In genomic region chr8:117988781-117989180, GRCm38 (mm10) we compare ENCODE assay signal across 18 mouse cellular contexts.
DNase-seq lines count a peak whose midpoint lies in the region; ATAC-seq and TF ChIP-seq lines count a peak whose summit lies in the region.
"Had no signal": no experiment of that assay in that cellular context is flagged by ENCODE, and none has a peak within 500 bp of the region (broad histone marks: within the 10 kb centered on the region; RNA-seq: fewer than 3 reads in every experiment).

No protein-coding gene starts in this region.

- TF ChIP-seq CTCF in hindbrain, postnatal 0 days (IDR thresholded peaks at IDR 0.05; ENCODE audit: low read depth): no peak
- no peak for TF ChIP-seq CTCF in midbrain, postnatal 0 days (IDR thresholded peaks at IDR 0.05)
- TF ChIP-seq CTCF in forebrain, postnatal 0 days (IDR thresholded peaks at IDR 0.05; ENCODE audit: low read depth): no peak

- DNase-seq in hindbrain, postnatal 0 days (ENCODE audit: low spot score): peak; percentile 64
- no peak for DNase-seq in hindbrain, embryonic 14.5 days (ENCODE audit: low spot score)
- peak; percentile 66 for DNase-seq in midbrain, postnatal 0 days (ENCODE audit: low spot score)
- no peak for DNase-seq in midbrain, embryonic 11.5 days (ENCODE audit: low spot score, missing footprints)
- DNase-seq in forebrain, postnatal 0 days: peak; percentile 67
- DNase-seq in ovary, postnatal 36 days (ENCODE audit: low spot score): no peak
- DNase-seq: adrenal gland, postnatal 36 days; cerebellum, adult 11-12 months; gastrocnemius, adult 2 months; heart, postnatal 4 days; liver, embryonic 13.5 days; thymus, adult 18-20 months had no signal

- no peaks in the 10 kb centered on the region for H3K36me3 ChIP-seq in hindbrain, postnatal 0 days (ENCODE audit: insufficient read depth, low read length)
- H3K36me3 ChIP-seq in hindbrain, embryonic 14.5 days (replicated peaks; ENCODE audit: control insufficient read depth, insufficient read depth): no peaks in the 10 kb centered on the region
- no peaks in the 10 kb centered on the region for H3K36me3 ChIP-seq in midbrain, postnatal 0 days (ENCODE audit: insufficient read depth, low read length)
- H3K36me3 ChIP-seq in midbrain, embryonic 11.5 days (ENCODE audit: control insufficient read depth, insufficient read depth, low read length): no peaks in the 10 kb centered on the region
- H3K36me3 ChIP-seq in forebrain, postnatal 0 days (ENCODE audit: insufficient read depth): no peaks in the 10 kb centered on the region
- H3K36me3 ChIP-seq in neural tube, embryonic 13.5 days: no peaks in the 10 kb centered on the region
- H3K36me3 ChIP-seq: heart, embryonic 12.5 days; limb, embryonic 10.5 days; liver, embryonic 13.5 days; midbrain, embryonic 13.5 days had no signal

- no peaks in the 10 kb centered on the region for H3K4me1 ChIP-seq in hindbrain, postnatal 0 days (ENCODE audit: insufficient read depth, low read length)
- no peaks in the 10 kb centered on the region for H3K4me1 ChIP-seq in hindbrain, embryonic 14.5 days (replicated peaks; ENCODE audit: control insufficient read depth, insufficient read depth, low read length)
- H3K4me1 ChIP-seq in midbrain, postnatal 0 days (ENCODE audit: insufficient read depth, low read length): no peaks in the 10 kb centered on the region
- no peaks in the 10 kb centered on the region for H3K4me1 ChIP-seq in midbrain, embryonic 11.5 days (ENCODE audit: control insufficient read depth, insufficient read depth, low read length)
- H3K4me1 ChIP-seq in forebrain, postnatal 0 days (ENCODE audit: insufficient read depth): no peaks in the 10 kb centered on the region
- H3K4me1 ChIP-seq in neural tube, embryonic 13.5 days (replicated peaks): no peaks in the 10 kb centered on the region
- H3K4me1 ChIP-seq: heart, embryonic 12.5 days; liver, embryonic 13.5 days; midbrain, embryonic 13.5 days had no signal

- H3K27me3 ChIP-seq in hindbrain, postnatal 0 days (ENCODE audit: insufficient read depth, low read length): no peaks in the 10 kb centered on the region
- H3K27me3 ChIP-seq in hindbrain, embryonic 14.5 days (ENCODE audit: control insufficient read depth, insufficient read depth, low read length): no peaks in the 10 kb centered on the region
- no peaks in the 10 kb centered on the region for H3K27me3 ChIP-seq in midbrain, postnatal 0 days (ENCODE audit: insufficient read depth, low read length)
- H3K27me3 ChIP-seq in midbrain, embryonic 11.5 days (ENCODE audit: control insufficient read depth, insufficient read depth, low read length): no peaks in the 10 kb centered on the region
- no peaks in the 10 kb centered on the region for H3K27me3 ChIP-seq in forebrain, postnatal 0 days (ENCODE audit: insufficient read depth, low read length)
- no peaks in the 10 kb centered on the region for H3K27me3 ChIP-seq in neural tube, embryonic 13.5 days
- H3K27me3 ChIP-seq: heart, embryonic 12.5 days; liver, embryonic 13.5 days; midbrain, embryonic 13.5 days had no signal

- H3K9me3 ChIP-seq in hindbrain, postnatal 0 days (ENCODE audit: low read length): no peaks in the 10 kb centered on the region
- H3K9me3 ChIP-seq in hindbrain, embryonic 14.5 days (ENCODE audit: control insufficient read depth, low read length): peaks cover 6% of the 10 kb centered on the region; the same call in 1 of the 2 replicates
- peaks cover 4% of the 10 kb centered on the region; the same call in 1 of the 2 replicates for H3K9me3 ChIP-seq in midbrain, postnatal 0 days (ENCODE audit: low read length)
- H3K9me3 ChIP-seq in midbrain, embryonic 11.5 days (ENCODE audit: control insufficient read depth, low read length): no peaks in the 10 kb centered on the region; the same call in 1 of the 2 replicates
- H3K9me3 ChIP-seq in forebrain, postnatal 0 days (ENCODE audit: low read length): no peaks in the 10 kb centered on the region
- no peaks in the 10 kb centered on the region; the same call in 1 of the 2 replicates for H3K9me3 ChIP-seq in neural tube, embryonic 13.5 days
- H3K9me3 ChIP-seq: limb, embryonic 10.5 days had no signal

- no peak overlapping the region for H3K4me3 ChIP-seq in hindbrain, postnatal 0 days (ENCODE audit: low read length)
- H3K4me3 ChIP-seq in hindbrain, embryonic 14.5 days (replicated peaks; ENCODE audit: low read length): no peak overlapping the region
- H3K4me3 ChIP-seq in midbrain, postnatal 0 days (ENCODE audit: low read depth, low read length): no peak overlapping the region
- H3K4me3 ChIP-seq in midbrain, embryonic 11.5 days (ENCODE audit: low read depth, low read length): no peak overlapping the region
- H3K4me3 ChIP-seq in forebrain, postnatal 0 days (ENCODE audit: low read depth, low read length): no peak overlapping the region
- no peak overlapping the region for H3K4me3 ChIP-seq in neural tube, embryonic 13.5 days
- H3K4me3 ChIP-seq: erythroblast, embryonic 14.5 days; gastrocnemius, adult 2 months; heart, embryonic 12.5 days; limb, embryonic 10.5 days; liver, embryonic 13.5 days; midbrain, embryonic 13.5 days had no signal

- H3K9ac ChIP-seq in hindbrain, postnatal 0 days (replicated peaks; ENCODE audit: low read length): no peak overlapping the region
- H3K9ac ChIP-seq in hindbrain, embryonic 14.5 days: no peak overlapping the region
- no peak overlapping the region for H3K9ac ChIP-seq in midbrain, postnatal 0 days (replicated peaks; ENCODE audit: low read length, poor library complexity, severe bottlenecking)
- no peak overlapping the region for H3K9ac ChIP-seq in midbrain, embryonic 11.5 days (ENCODE audit: low read length)
- H3K9ac ChIP-seq in forebrain, postnatal 0 days: no peak overlapping the region
- no peak overlapping the region for H3K9ac ChIP-seq in neural tube, embryonic 13.5 days
- H3K9ac ChIP-seq: heart, embryonic 12.5 days; liver, embryonic 13.5 days; midbrain, embryonic 13.5 days had no signal

- no peak overlapping the region for H3K27ac ChIP-seq in hindbrain, postnatal 0 days
- no peak overlapping the region for H3K27ac ChIP-seq in hindbrain, embryonic 14.5 days
- H3K27ac ChIP-seq in midbrain, postnatal 0 days (ENCODE audit: low read depth, low read length): no peak overlapping the region
- H3K27ac ChIP-seq in midbrain, embryonic 11.5 days (ENCODE audit: low read depth, low read length): no peak overlapping the region
- no peak overlapping the region for H3K27ac ChIP-seq in forebrain, postnatal 0 days (ENCODE audit: low read depth, low read length)
- no peak overlapping the region for H3K27ac ChIP-seq in neural tube, embryonic 13.5 days (replicated peaks)
- H3K27ac ChIP-seq: gastrocnemius, adult 2 months; limb, embryonic 10.5 days; liver, embryonic 13.5 days; midbrain, embryonic 13.5 days had no signal

- 0 out of 2 replicates have a peak, but pooled peaks have one; percentile 49 for ATAC-seq in hindbrain, postnatal 0 days
- no peak for ATAC-seq in hindbrain, embryonic 14.5 days (ENCODE audit: low FRiP score)
- no peak for ATAC-seq in midbrain, postnatal 0 days (ENCODE audit: low FRiP score)
- no peak for ATAC-seq in midbrain, embryonic 11.5 days (ENCODE audit: low FRiP score)
- peak; percentile 25; the same call in 1 of the 2 replicates for ATAC-seq in forebrain, postnatal 0 days
- ATAC-seq in neural tube, embryonic 13.5 days (ENCODE audit: low read depth): 0 out of 2 replicates have a peak, but pooled peaks have one; percentile 27
- ATAC-seq: inflammation-experienced regulatory T-cells, adult 6 months; midbrain, embryonic 13.5 days had no signal

- H3K4me2 ChIP-seq in hindbrain, postnatal 0 days (ENCODE audit: low read depth, low read length): no peak overlapping the region
- H3K4me2 ChIP-seq in hindbrain, embryonic 14.5 days (replicated peaks): no peak overlapping the region
- no peak overlapping the region for H3K4me2 ChIP-seq in midbrain, postnatal 0 days (ENCODE audit: low read depth, low read length, poor library complexity, severe bottlenecking)
- no peak overlapping the region for H3K4me2 ChIP-seq in midbrain, embryonic 11.5 days
- no peak overlapping the region for H3K4me2 ChIP-seq in forebrain, postnatal 0 days (ENCODE audit: low read depth)
- H3K4me2 ChIP-seq in neural tube, embryonic 13.5 days: no peak overlapping the region
- H3K4me2 ChIP-seq: heart, embryonic 12.5 days; liver, embryonic 13.5 days; midbrain, embryonic 13.5 days had no signal

- WGBS in hindbrain, postnatal 0 days: 55% methylated on average over 5 of the region's 5 CpGs
- 72% methylated on average over 5 of the region's 5 CpGs for WGBS in hindbrain, embryonic 14.5 days
- 75% methylated on average over 5 of the region's 5 CpGs for WGBS in midbrain, postnatal 0 days
- WGBS in midbrain, embryonic 11.5 days: 80% methylated on average over 5 of the region's 5 CpGs
- WGBS in forebrain, postnatal 0 days: 50% methylated on average over 5 of the region's 5 CpGs
- WGBS in neural tube, embryonic 13.5 days: 64% methylated on average over 5 of the region's 5 CpGs

Comparison
In these comparisons a context has a peak if more than half of its experiments do, and no peak if none do; other contexts are left out.
1. ATAC-seq: peak in hindbrain, postnatal 0 days (single experiment), forebrain, postnatal 0 days (single experiment) and neural tube, embryonic 13.5 days (single experiment); none in hindbrain, embryonic 14.5 days (single experiment), midbrain, postnatal 0 days (single experiment) and midbrain, embryonic 11.5 days (single experiment).
2. DNase-seq: peak in hindbrain, postnatal 0 days (single experiment), midbrain, postnatal 0 days (single experiment) and forebrain, postnatal 0 days (single experiment); none in hindbrain, embryonic 14.5 days (single experiment), midbrain, embryonic 11.5 days (single experiment) and ovary, postnatal 36 days (single experiment).